Mouse (Mus musculus): ENCODE data around the gene Slco2a1. TPM values are rescaled to one million over a fixed set of nuclear protein-coding genes. Genes with fewer than 3 reads are reported as not detected.

Gene Slco2a1
- total and polyA plus RNA-seq, 2 experiments from 2014 or later = 5.7 to 10.2 TPM

DNA sequence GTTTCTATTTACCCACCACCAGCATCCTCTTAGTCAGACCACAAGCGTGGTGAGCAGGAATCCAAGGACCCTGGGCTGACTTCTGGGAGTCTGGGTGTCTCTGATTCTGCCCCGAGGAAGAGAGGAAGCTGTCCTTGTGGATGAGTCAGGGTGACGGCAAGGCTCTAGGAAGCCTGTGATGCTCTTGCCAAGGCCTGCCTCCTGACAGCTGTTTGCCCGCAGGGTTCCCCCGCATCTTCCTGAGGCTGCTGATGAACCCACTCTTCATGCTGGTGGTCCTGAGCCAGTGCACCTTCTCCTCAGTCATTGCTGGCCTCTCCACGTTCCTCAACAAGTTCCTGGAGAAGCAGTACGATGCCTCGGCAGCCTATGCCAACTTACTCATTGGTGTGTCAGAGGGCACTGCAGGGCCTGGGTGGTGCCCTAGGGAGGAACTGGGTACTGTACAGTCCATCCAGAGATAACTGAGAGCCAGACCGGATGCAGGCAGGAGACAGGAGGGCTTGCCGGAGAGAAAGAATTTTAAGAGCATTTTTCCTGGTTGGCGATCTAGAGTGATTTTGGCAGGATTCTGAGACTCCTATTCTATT, 84.5 kb downstream of the Slco2a1 start:
- ATAC-seq (ENCODE audit: insufficient read depth, low read depth) (no peak), DNase-seq (ENCODE audit: low spot score) (no peak)
- Histone ChIP-seq H3K27me3 (ENCODE audit: control insufficient read depth, insufficient read depth, low read length) (no peaks in the 10 kb centered on the region), H3K27ac (ENCODE audit: low read depth) (no peak overlapping the region), H3K4me1 (ENCODE audit: control insufficient read depth, insufficient read depth) (no peaks in the 10 kb centered on the region; the same call in 1 of the 2 replicates), H3K4me3 (ENCODE audit: low read depth, low read length) (no peak overlapping the region), H3K9ac (replicated peaks; ENCODE audit: low read depth, low read length) (no peak overlapping the region), H3K4me2 (ENCODE audit: low read depth, low read length) (no peak overlapping the region), H3K36me3 (replicated peaks; ENCODE audit: control insufficient read depth, insufficient read depth, low read length) (no peaks in the 10 kb centered on the region), H3K9me3 (replicated peaks; ENCODE audit: control insufficient read depth, low read length) (no peaks in the 10 kb centered on the region)
- no peak for TF ChIP-seq EP300 (IDR thresholded peaks at IDR 0.05; ENCODE audit: low read depth)
- TF ChIP-seq CTCF (IDR thresholded peaks at IDR 0.05; ENCODE audit: low read depth) = no peak
- 56% methylated on average over 11 of the region's 11 CpGs for WGBS

DNA sequence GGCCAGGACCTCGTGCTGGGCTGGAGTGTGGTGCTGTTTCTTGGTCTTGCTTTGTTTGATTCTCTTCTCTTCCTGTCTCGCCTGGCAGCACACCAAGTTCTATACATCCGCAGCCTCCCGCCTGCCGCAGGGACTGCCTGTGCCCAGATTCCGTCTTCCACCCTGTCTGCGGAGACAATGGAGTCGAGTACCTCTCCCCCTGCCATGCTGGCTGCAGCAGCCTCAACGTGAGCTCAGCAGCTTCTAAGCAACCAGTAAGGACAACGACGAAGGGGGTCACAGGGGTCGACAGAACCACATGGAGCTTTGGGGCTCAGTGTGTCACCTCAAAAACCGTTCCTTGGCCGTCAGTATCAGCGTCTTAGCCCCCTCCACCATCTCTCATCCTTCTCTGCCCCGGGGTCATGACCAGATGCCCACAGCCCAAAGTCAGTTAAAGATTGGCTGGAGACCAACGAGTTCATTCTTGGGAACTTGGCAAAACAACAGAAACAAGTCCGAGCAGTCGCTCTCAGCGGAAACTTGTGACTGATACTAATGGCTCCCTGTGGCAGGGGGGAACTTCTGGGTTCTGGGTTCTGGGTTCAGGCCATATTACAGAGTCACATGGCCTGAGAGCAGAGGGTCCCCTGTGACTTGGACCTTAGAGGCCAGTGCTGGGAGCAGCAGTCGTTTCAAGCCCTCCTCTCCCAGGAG, 88.5 kb downstream of the Slco2a1 start:
- Histone ChIP-seq H3K4me1 (ENCODE audit: control insufficient read depth, insufficient read depth) (no peaks in the 10 kb centered on the region; the same call in 1 of the 2 replicates), H3K9me3 (replicated peaks; ENCODE audit: control insufficient read depth, low read length) (no peaks in the 10 kb centered on the region), H3K27me3 (ENCODE audit: control insufficient read depth, insufficient read depth, low read length) (no peaks in the 10 kb centered on the region), H3K4me3 (ENCODE audit: low read depth, low read length) (no peak overlapping the region), H3K36me3 (replicated peaks; ENCODE audit: control insufficient read depth, insufficient read depth, low read length) (no peaks in the 10 kb centered on the region), H3K27ac (ENCODE audit: low read depth) (0 out of 2 replicates have a peak overlapping the region, but pooled peaks have one; percentile 18), H3K9ac (replicated peaks; ENCODE audit: low read depth, low read length) (no peak overlapping the region), H3K4me2 (ENCODE audit: low read depth, low read length) (no peak overlapping the region)
- DNase-seq (ENCODE audit: low spot score) (peak; percentile 47), ATAC-seq (ENCODE audit: insufficient read depth, low read depth) (peak; percentile 50)
- TF ChIP-seq EP300 (IDR thresholded peaks at IDR 0.05; ENCODE audit: low read depth) (no peak), CTCF (IDR thresholded peaks at IDR 0.05; ENCODE audit: low read depth) (no peak)
- 51% methylated on average over 21 of the region's 21 CpGs for WGBS

DNA sequence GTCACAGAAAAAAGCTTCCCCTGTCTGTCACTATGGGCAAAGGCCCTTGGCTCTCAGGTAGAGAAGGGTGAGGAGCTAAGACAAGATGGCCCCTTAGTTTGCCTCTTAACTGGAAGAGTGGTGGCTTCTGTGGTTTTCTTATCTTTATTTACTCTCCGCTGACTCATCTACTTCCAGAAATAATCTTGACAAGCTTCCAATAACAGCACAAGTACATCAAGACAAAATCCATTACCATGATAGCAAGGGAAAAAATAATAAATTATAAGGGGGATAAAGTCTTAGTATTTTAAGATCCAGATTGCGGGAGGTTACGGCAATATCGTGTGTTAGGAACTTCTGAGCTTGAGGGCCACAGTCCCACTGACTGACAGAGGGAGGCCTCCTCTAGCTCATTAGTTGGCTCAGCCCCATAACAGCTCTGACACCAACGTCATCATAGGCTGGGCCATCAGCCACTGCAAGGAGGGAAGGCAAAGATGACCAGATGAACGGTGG, 89.7 kb downstream of the Slco2a1 start:
- Histone ChIP-seq H3K4me2 (ENCODE audit: low read depth, low read length) (no peak overlapping the region), H3K27me3 (ENCODE audit: control insufficient read depth, insufficient read depth, low read length) (no peaks in the 10 kb centered on the region), H3K36me3 (replicated peaks; ENCODE audit: control insufficient read depth, insufficient read depth, low read length) (no peaks in the 10 kb centered on the region), H3K9me3 (replicated peaks; ENCODE audit: control insufficient read depth, low read length) (no peaks in the 10 kb centered on the region), H3K27ac (ENCODE audit: low read depth) (no peak overlapping the region), H3K9ac (replicated peaks; ENCODE audit: low read depth, low read length) (no peak overlapping the region), H3K4me1 (ENCODE audit: control insufficient read depth, insufficient read depth) (no peaks in the 10 kb centered on the region), H3K4me3 (ENCODE audit: low read depth, low read length) (no peak overlapping the region)
- ATAC-seq (ENCODE audit: insufficient read depth, low read depth) (no peak), DNase-seq (ENCODE audit: low spot score) (peak; percentile 28)
- 66% methylated on average over 6 of the region's 6 CpGs for WGBS
- TF ChIP-seq CTCF (IDR thresholded peaks at IDR 0.05; ENCODE audit: low read depth) (no peak), EP300 (IDR thresholded peaks at IDR 0.05; ENCODE audit: low read depth) (no peak)

DNA sequence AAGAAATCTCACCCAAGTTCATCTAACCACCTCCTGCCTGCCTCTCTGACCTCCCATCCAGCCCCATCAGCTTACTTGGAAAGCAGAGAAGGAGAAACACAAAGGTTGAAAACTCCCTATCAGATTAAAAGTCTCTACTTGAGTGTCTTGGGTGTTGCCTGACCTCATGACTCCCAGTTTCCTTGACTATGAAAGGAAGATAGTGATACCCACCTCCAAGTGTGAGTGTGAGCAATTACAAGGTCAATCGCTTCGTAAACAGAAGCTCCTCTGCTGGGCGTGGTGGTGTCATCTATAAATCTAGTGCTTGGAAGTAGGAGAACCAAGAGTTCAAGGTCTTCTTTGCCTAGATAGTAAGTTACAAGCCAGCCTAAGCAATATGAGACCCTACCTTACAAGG, 91.7 kb downstream of the Slco2a1 start:
- no peak overlapping the region for H3K4me2 ChIP-seq (ENCODE audit: low read depth, low read length)
- H3K4me1 ChIP-seq (ENCODE audit: control insufficient read depth, insufficient read depth) = peaks cover 6% of the 10 kb centered on the region; the same call in 1 of the 2 replicates
- WGBS = 91% methylated on average over 3 of the region's 3 CpGs
- no peak overlapping the region for H3K27ac ChIP-seq (ENCODE audit: low read depth)
- no peak overlapping the region for H3K4me3 ChIP-seq (ENCODE audit: low read depth, low read length)
- H3K27me3 ChIP-seq (ENCODE audit: control insufficient read depth, insufficient read depth, low read length) = no peaks in the 10 kb centered on the region
- ATAC-seq (ENCODE audit: insufficient read depth, low read depth) = no peak
- DNase-seq (ENCODE audit: low spot score) = no peak
- H3K36me3 ChIP-seq (replicated peaks; ENCODE audit: control insufficient read depth, insufficient read depth, low read length) = no peaks in the 10 kb centered on the region
- no peak overlapping the region for H3K9ac ChIP-seq (replicated peaks; ENCODE audit: low read depth, low read length)
- TF ChIP-seq EP300 (IDR thresholded peaks at IDR 0.05; ENCODE audit: low read depth) = no peak
- no peak for TF ChIP-seq CTCF (IDR thresholded peaks at IDR 0.05; ENCODE audit: low read depth)
- no peaks in the 10 kb centered on the region for H3K9me3 ChIP-seq (replicated peaks; ENCODE audit: control insufficient read depth, low read length)

DNA sequence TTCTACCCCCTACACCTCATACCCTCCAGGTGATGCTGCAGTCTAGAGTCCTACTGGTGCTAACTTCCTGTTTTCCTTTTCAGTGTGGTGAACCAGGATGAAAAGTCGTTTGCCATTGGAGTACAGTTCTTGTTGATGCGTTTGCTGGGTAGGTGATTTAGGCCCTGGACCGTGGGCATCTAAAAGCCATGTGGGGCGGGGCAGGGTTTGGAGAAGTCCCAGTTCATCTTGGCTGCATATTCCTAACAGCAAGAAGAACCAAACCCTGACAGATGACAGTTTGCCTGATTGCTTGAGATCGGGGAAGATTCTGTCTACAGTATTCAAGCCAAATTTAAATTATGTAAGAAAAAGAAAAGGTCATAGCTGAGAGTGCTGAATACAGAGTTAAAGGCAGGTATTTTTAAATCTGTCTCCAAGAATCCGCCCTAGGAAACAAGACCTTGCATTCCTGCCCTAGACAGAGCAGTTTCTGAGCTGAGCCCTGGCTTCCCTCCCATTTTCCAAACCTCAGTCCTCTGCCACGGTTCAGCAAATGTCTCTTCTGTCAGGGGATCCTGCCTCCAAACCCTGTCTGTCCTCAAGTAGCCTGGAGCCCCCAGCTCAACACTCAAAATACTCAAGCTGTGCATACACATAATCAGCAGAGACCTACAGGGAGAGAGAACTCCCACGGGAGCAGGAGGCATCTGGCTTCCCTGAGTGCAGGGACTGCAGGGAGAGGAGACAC, 93.9 kb downstream of the Slco2a1 start:
- Histone ChIP-seq H3K27ac (ENCODE audit: low read depth) (no peak overlapping the region), H3K27me3 (ENCODE audit: control insufficient read depth, insufficient read depth, low read length) (no peaks in the 10 kb centered on the region), H3K4me2 (ENCODE audit: low read depth, low read length) (no peak overlapping the region), H3K4me3 (ENCODE audit: low read depth, low read length) (no peak overlapping the region), H3K36me3 (replicated peaks; ENCODE audit: control insufficient read depth, insufficient read depth, low read length) (no peaks in the 10 kb centered on the region), H3K9ac (replicated peaks; ENCODE audit: low read depth, low read length) (no peak overlapping the region), H3K4me1 (ENCODE audit: control insufficient read depth, insufficient read depth) (peaks cover 6% of the 10 kb centered on the region; the same call in 1 of the 2 replicates), H3K9me3 (replicated peaks; ENCODE audit: control insufficient read depth, low read length) (no peaks in the 10 kb centered on the region)
- WGBS = 63% methylated on average over 8 of the region's 8 CpGs
- no peak for ATAC-seq (ENCODE audit: insufficient read depth, low read depth)
- no peak for DNase-seq (ENCODE audit: low spot score)
- TF ChIP-seq EP300 (IDR thresholded peaks at IDR 0.05; ENCODE audit: low read depth) (no peak), CTCF (IDR thresholded peaks at IDR 0.05; ENCODE audit: low read depth) (no peak)

Measured in heart, postnatal 0 days (tissue).